Mouse (Mus musculus): ENCODE measurements around the gene Xxylt1. TPM values are rescaled to one million over a fixed set of nuclear protein-coding genes. Genes with fewer than 3 reads are reported as not detected.

The Xxylt1 gene
- total and polyA plus RNA-seq, 3 experiments, result 12.8 to 164 (median 26.6) TPM

DNA sequence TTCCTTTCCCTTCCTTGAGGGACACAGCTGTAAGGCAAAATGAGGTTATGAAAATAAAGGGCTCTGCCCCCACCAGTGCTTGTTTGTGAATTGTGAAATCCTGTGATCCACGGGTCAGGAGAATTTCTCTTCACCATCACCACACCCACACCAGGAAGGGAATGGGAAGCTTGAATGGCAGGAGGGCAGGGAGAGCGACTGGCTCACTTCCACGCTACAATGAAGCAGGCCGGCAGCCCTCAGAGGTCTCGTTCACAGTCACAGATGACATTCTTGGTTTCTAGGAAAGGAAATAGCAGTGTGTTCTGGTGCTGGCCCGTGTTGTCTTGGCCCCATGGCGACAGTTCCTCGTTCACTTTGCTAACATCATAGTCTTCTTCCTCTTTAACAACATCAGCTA, 136.3 kb downstream of the Xxylt1 start:
- no peak overlapping the region for H3K9ac ChIP-seq (ENCODE audit: control insufficient read depth, low read depth, low read length, poor library complexity, severe bottlenecking)
- H3K36me3 ChIP-seq (ENCODE audit: control insufficient read depth in 1 of 2, insufficient read depth in 2 of 2, low read length in 2 of 2), result no peaks in the 10 kb centered on the region
- H3K4me1 ChIP-seq (ENCODE audit: control insufficient read depth in 1 of 2, insufficient read depth in 2 of 2, low read length in 2 of 2), result no peaks in the 10 kb centered on the region
- H3K4me3 ChIP-seq (ENCODE audit: control insufficient read depth in 1 of 2, insufficient read depth in 1 of 2, low read depth in 2 of 2, low read length in 2 of 2), result no peak overlapping the region
- DNase-seq (ENCODE audit: low read depth, low spot score), result no peak
- TF ChIP-seq KAT2A (conservative IDR thresholded peaks at IDR 0.05; ENCODE audit: low read depth, low read length), result no peak
- no peak for TF ChIP-seq USF1 (IDR thresholded peaks at IDR 0.05; ENCODE audit: low read depth, low read length)
- no peak for TF ChIP-seq CTCF (IDR thresholded peaks at IDR 0.05 in 2 of 3, conservative IDR thresholded peaks at IDR 0.05 in 1 of 3; ENCODE audit: control insufficient read depth in 1 of 3, insufficient read depth in 1 of 3, low read depth in 2 of 3, low read length in 3 of 3, poor library complexity in 1 of 3, severe bottlenecking in 1 of 3)
- TF ChIP-seq ZC3H11A (IDR thresholded peaks at IDR 0.05; ENCODE audit: low read depth, low read length), result no peak
- no peak for TF ChIP-seq MAZ (IDR thresholded peaks at IDR 0.05; ENCODE audit: low read depth, low read length)
- no peak for TF ChIP-seq UBTF (IDR thresholded peaks at IDR 0.05; ENCODE audit: borderline replicate concordance, insufficient read depth, low read depth, low read length)
- no peak for TF ChIP-seq CHD1 (IDR thresholded peaks at IDR 0.05; ENCODE audit: low read depth, low read length)
- TF ChIP-seq TAL1 (IDR thresholded peaks at IDR 0.05; ENCODE audit: low read length), result no peak
- no peaks in the 10 kb centered on the region for H3K27me3 ChIP-seq (ENCODE audit: control insufficient read depth in 1 of 2, insufficient read depth in 2 of 2, low read length in 2 of 2)
- H3K9me3 ChIP-seq (replicated peaks; ENCODE audit: insufficient read depth, low read length), result no peaks in the 10 kb centered on the region
- no peaks in the 10 kb centered on the region for H3K79me2 ChIP-seq (ENCODE audit: control insufficient read depth, insufficient read depth, low read length, poor library complexity)
- no peak overlapping the region for H3K27ac ChIP-seq (ENCODE audit: control insufficient read depth, low read depth, low read length)

DNA sequence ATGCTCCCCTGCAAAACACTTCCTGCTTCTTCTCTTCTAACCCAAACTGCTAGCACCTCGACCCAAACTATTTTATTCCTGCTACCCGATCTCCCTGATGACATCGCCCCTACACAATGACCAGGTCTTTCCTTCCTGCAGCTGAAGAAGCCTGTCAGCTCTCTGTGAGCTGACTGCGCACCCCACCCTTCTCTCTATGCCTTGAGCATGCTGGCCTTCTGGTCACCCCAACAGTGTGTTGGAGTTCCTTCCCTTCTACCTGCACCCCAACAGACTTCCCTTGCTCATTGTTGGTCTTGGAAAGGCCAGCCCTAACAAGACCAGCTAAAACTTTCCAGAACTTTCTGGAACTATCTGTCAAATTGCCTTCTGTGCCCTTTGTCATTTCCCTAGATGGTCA, 137.3 kb downstream of the Xxylt1 start:
- H3K79me2 ChIP-seq (ENCODE audit: control insufficient read depth, insufficient read depth, low read length, poor library complexity), result no peaks in the 10 kb centered on the region
- H3K9me3 ChIP-seq (replicated peaks; ENCODE audit: insufficient read depth, low read length), result no peaks in the 10 kb centered on the region
- no peak overlapping the region for H3K27ac ChIP-seq (ENCODE audit: control insufficient read depth, low read depth, low read length)
- no peak for TF ChIP-seq POLR2AphosphoS2 (IDR thresholded peaks at IDR 0.05; ENCODE audit: low read length)
- no peak for TF ChIP-seq POLR2A (IDR thresholded peaks at IDR 0.05; ENCODE audit: control insufficient read depth in 1 of 2, insufficient read depth in 1 of 2, low read depth in 1 of 2, low read length in 2 of 2, poor library complexity in 1 of 2)
- TF ChIP-seq GATA1 (IDR thresholded peaks at IDR 0.05; ENCODE audit: low read depth, low read length), result no peak
- TF ChIP-seq RAD21 (IDR thresholded peaks at IDR 0.05; ENCODE audit: low read depth, low read length), result no peak
- TF ChIP-seq ZMIZ1 (IDR thresholded peaks at IDR 0.05; ENCODE audit: low read depth, low read length), result no peak
- TF ChIP-seq CHD2 (IDR thresholded peaks at IDR 0.05; ENCODE audit: low read length), result no peak
- no peak for TF ChIP-seq MEF2A (IDR thresholded peaks at IDR 0.05; ENCODE audit: extremely low read depth, insufficient replicate concordance, low read depth, low read length, poor library complexity, severe bottlenecking)
- no peak for TF ChIP-seq NRF1 (IDR thresholded peaks at IDR 0.05; ENCODE audit: insufficient read depth, low read depth, low read length, poor library complexity, severe bottlenecking)
- no peak for TF ChIP-seq E2F4 (IDR thresholded peaks at IDR 0.05; ENCODE audit: borderline replicate concordance, low read depth, low read length)
- no peak for TF ChIP-seq RCOR1 (IDR thresholded peaks at IDR 0.05; ENCODE audit: low read depth, low read length)
- TF ChIP-seq ZC3H11A (IDR thresholded peaks at IDR 0.05; ENCODE audit: low read depth, low read length), result no peak
- no peak for TF ChIP-seq UBTF (IDR thresholded peaks at IDR 0.05; ENCODE audit: borderline replicate concordance, insufficient read depth, low read depth, low read length)
- no peak for TF ChIP-seq TCF12 (IDR thresholded peaks at IDR 0.05; ENCODE audit: low read depth, low read length)
- TF ChIP-seq SMC3 (IDR thresholded peaks at IDR 0.05; ENCODE audit: low read depth, low read length), result no peak
- TF ChIP-seq ZKSCAN1 (IDR thresholded peaks at IDR 0.05; ENCODE audit: low read depth, low read length), result no peak
- no peak for TF ChIP-seq KAT2A (conservative IDR thresholded peaks at IDR 0.05; ENCODE audit: low read depth, low read length)
- H3K27me3 ChIP-seq (ENCODE audit: control insufficient read depth in 1 of 2, insufficient read depth in 2 of 2, low read length in 2 of 2), result no peaks in the 10 kb centered on the region
- no peak overlapping the region for H3K9ac ChIP-seq (ENCODE audit: control insufficient read depth, low read depth, low read length, poor library complexity, severe bottlenecking)
- H3K4me3 ChIP-seq (ENCODE audit: control insufficient read depth in 1 of 2, insufficient read depth in 1 of 2, low read depth in 2 of 2, low read length in 2 of 2), result no peak overlapping the region
- no peaks in the 10 kb centered on the region for H3K36me3 ChIP-seq (ENCODE audit: control insufficient read depth in 1 of 2, insufficient read depth in 2 of 2, low read length in 2 of 2)
- no peak for DNase-seq (ENCODE audit: low read depth, low spot score)
- no peaks in the 10 kb centered on the region for H3K4me1 ChIP-seq (ENCODE audit: control insufficient read depth in 1 of 2, insufficient read depth in 2 of 2, low read length in 2 of 2)

Measured in MEL (cell line).